Mouse (Mus musculus): ENCODE measurements around the gene Lonrf2. TPM values are rescaled to one million over a fixed set of nuclear protein-coding genes. Genes with fewer than 3 reads are reported as not detected.

Lonrf2 gene
- total and polyA plus RNA-seq, 3 experiments = not detected

GRCm38 (mm10) chr1:38824926-38825325 is 11.6 kb downstream of the Lonrf2 start:
- Histone ChIP-seq H3K4me1 (ENCODE audit: control insufficient read depth in 1 of 2, insufficient read depth in 2 of 2) (peaks cover 0 to 25% of the 10 kb centered on the region in 2 experiments; a peak in 2 of 4 replicates), H3K27me3 (replicated peaks) (peaks cover 2% of the 10 kb centered on the region), H3K9ac (ENCODE audit: insufficient read depth, low read depth) (no peak overlapping the region), H3K79me2 (replicated peaks; ENCODE audit: control insufficient read depth, extremely low read depth, insufficient read depth, poor library complexity, severe bottlenecking) (no peaks in the 10 kb centered on the region), H3K9me3 (replicated peaks; ENCODE audit: low read length) (no peaks in the 10 kb centered on the region), H3K4me2 (ENCODE audit: insufficient read depth, low read depth, poor library complexity, severe bottlenecking) (no peak overlapping the region), H3K4me3 (replicated peaks in 1 of 3; ENCODE audit: low read depth in 2 of 3, low read length in 2 of 3, poor library complexity in 1 of 3) (no peak overlapping the region), H3K36me3 (replicated peaks in 1 of 2; ENCODE audit: control insufficient read depth in 1 of 2, insufficient read depth in 1 of 2, low read length in 1 of 2) (no peaks in the 10 kb centered on the region), H3K27ac (ENCODE audit: insufficient read depth, low read depth) (no peak overlapping the region)
- no peak for TF ChIP-seq RAD21 (IDR thresholded peaks at IDR 0.05; ENCODE audit: low read depth, low read length)
- no peak for TF ChIP-seq POLR2AphosphoS2 (IDR thresholded peaks at IDR 0.05; ENCODE audit: low read depth, low read length)
- TF ChIP-seq PAX5 (IDR thresholded peaks at IDR 0.05; ENCODE audit: low read length) = no peak
- no peak for TF ChIP-seq GABPA (IDR thresholded peaks at IDR 0.05; ENCODE audit: insufficient replicate concordance, low read depth, low read length)
- no peak for TF ChIP-seq USF1 (IDR thresholded peaks at IDR 0.05; ENCODE audit: low read depth, low read length)
- no peak for TF ChIP-seq RCOR1 (conservative IDR thresholded peaks at IDR 0.05; ENCODE audit: low read depth, low read length)
- TF ChIP-seq TBP (conservative IDR thresholded peaks at IDR 0.05; ENCODE audit: low read depth, low read length) = no peak
- no peak for TF ChIP-seq BHLHE40 (IDR thresholded peaks at IDR 0.05; ENCODE audit: low read depth, low read length)
- TF ChIP-seq EP300 (IDR thresholded peaks at IDR 0.05; ENCODE audit: low read length) = no peak
- no peak for TF ChIP-seq CTCF (conservative IDR thresholded peaks at IDR 0.05 in 1 of 2, IDR thresholded peaks at IDR 0.05 in 1 of 2; ENCODE audit: low read depth in 2 of 2, low read length in 2 of 2)
- dilution Hi-C loops (cut with MboI; ENCODE audit: extremely low pct_ligation_motif_present, extremely low pct_unique_long_range_greater_than_20kb, low sequenced_read_pairs) (no loop called here), in situ Hi-C loops (cut with MboI; ENCODE audit: low pct_ligation_motif_present, low pct_unique_long_range_greater_than_20kb, low sequenced_read_pairs) (no loop called here)
- DNase-seq (ENCODE audit: extremely low read depth) = no peak

DNA sequence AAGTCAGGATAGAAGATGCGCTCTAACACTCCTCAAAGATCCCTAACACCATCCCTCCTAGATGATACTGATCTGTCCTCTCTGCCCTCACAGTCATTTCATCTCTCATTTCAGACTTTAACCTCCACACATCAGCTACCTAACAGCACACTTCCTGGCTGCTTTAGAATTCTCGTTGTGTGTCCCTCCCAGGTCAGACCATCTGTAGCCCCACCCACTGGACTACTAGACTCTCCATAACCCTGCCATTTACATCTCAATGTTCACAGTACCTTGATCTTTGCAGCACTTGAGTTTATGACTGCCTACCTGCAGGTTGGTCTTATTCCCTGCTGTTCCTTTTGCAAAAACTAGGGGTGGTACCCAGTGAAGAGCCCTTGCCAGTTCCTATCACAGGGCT is 12.7 kb downstream of the Lonrf2 start:
- dilution Hi-C loops (cut with MboI; ENCODE audit: extremely low pct_ligation_motif_present, extremely low pct_unique_long_range_greater_than_20kb, low sequenced_read_pairs) (no loop called here), in situ Hi-C loops (cut with MboI; ENCODE audit: low pct_ligation_motif_present, low pct_unique_long_range_greater_than_20kb, low sequenced_read_pairs) (no loop called here)
- no peaks in the 10 kb centered on the region for H3K79me2 ChIP-seq (replicated peaks; ENCODE audit: control insufficient read depth, extremely low read depth, insufficient read depth, poor library complexity, severe bottlenecking)
- H3K9me3 ChIP-seq (replicated peaks; ENCODE audit: low read length) = no peaks in the 10 kb centered on the region
- H3K4me3 ChIP-seq (replicated peaks in 1 of 3; ENCODE audit: low read depth in 2 of 3, low read length in 2 of 3, poor library complexity in 1 of 3) = no peak overlapping the region
- no peak for DNase-seq (ENCODE audit: extremely low read depth)
- no peak overlapping the region for H3K4me2 ChIP-seq (ENCODE audit: insufficient read depth, low read depth, poor library complexity, severe bottlenecking)
- no peaks in the 10 kb centered on the region for H3K36me3 ChIP-seq (replicated peaks in 1 of 2; ENCODE audit: control insufficient read depth in 1 of 2, insufficient read depth in 1 of 2, low read length in 1 of 2)
- H3K4me1 ChIP-seq (ENCODE audit: control insufficient read depth in 1 of 2, insufficient read depth in 2 of 2) = peaks cover 0 to 25% of the 10 kb centered on the region in 2 experiments; a peak in 2 of 4 replicates
- TF ChIP-seq NELFE (IDR thresholded peaks at IDR 0.05; ENCODE audit: low read depth, low read length) = no peak
- TF ChIP-seq ETS1 (conservative IDR thresholded peaks at IDR 0.05; ENCODE audit: low read depth, low read length) = no peak
- no peak for TF ChIP-seq POLR2A (IDR thresholded peaks at IDR 0.05; ENCODE audit: low read depth, low read length)
- TF ChIP-seq TCF12 (IDR thresholded peaks at IDR 0.05; ENCODE audit: low read depth, low read length) = no peak
- TF ChIP-seq RAD21 (IDR thresholded peaks at IDR 0.05; ENCODE audit: low read depth, low read length) = no peak
- no peak for TF ChIP-seq ZKSCAN1 (IDR thresholded peaks at IDR 0.05; ENCODE audit: borderline replicate concordance, low read depth, low read length)
- TF ChIP-seq CTCF (conservative IDR thresholded peaks at IDR 0.05 in 1 of 2, IDR thresholded peaks at IDR 0.05 in 1 of 2; ENCODE audit: low read depth in 2 of 2, low read length in 2 of 2) = no peak
- no peak for TF ChIP-seq UBTF (IDR thresholded peaks at IDR 0.05; ENCODE audit: low read depth, low read length)
- TF ChIP-seq MXI1 (IDR thresholded peaks at IDR 0.05; ENCODE audit: low read depth, low read length) = no peak
- no peak for TF ChIP-seq ZC3H11A (IDR thresholded peaks at IDR 0.05; ENCODE audit: low read depth, low read length)
- TF ChIP-seq E2F4 (IDR thresholded peaks at IDR 0.05; ENCODE audit: insufficient replicate concordance, low read depth, low read length) = no peak
- no peak for TF ChIP-seq MYC (IDR thresholded peaks at IDR 0.05; ENCODE audit: low read depth, low read length)
- TF ChIP-seq NRF1 (IDR thresholded peaks at IDR 0.05; ENCODE audit: low read depth, low read length) = no peak
- no peak for TF ChIP-seq BHLHE40 (IDR thresholded peaks at IDR 0.05; ENCODE audit: low read depth, low read length)
- no peak overlapping the region for H3K9ac ChIP-seq (ENCODE audit: insufficient read depth, low read depth)
- peaks cover 4% of the 10 kb centered on the region for H3K27me3 ChIP-seq (replicated peaks)
- H3K27ac ChIP-seq (ENCODE audit: insufficient read depth, low read depth) = no peak overlapping the region
